In the genomic region with DNA sequence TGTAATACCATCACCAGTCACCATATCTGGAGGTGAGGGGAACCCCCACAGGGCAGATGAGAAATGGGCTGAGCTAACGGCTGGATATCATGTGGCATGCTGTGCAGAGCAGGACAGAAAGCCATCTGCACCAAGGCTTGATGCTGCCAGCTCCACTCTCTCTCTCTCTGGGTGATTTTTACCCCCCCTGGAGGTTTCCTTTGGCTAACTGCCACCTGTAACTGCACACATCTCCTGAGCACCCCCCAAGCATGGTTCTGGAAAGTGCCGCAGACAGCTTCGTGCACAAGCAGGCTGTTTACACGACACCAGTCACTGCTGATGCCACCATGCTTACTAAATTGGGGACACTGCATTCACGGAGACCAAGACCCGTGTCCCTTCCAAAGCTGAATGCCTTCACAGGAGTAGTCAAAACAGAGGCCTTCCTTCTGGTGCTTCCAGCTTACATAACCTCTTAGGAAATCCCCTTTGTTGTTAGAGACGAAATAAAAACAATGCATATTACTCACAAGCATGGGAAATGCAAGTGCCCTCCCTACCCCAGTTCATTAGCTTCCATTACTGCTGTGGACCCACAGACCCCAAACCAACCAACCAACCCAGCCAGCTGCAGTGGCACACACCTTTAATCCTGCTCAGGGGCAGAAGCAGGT, we compare ENCODE assay signal across 12 mouse cellular contexts. TPM values are rescaled to one million over a fixed set of nuclear protein-coding genes. Genes with fewer than 3 reads are reported as not detected.
DNase-seq lines count a peak whose midpoint lies in the region; ATAC-seq and TF ChIP-seq lines count a peak whose summit lies in the region.
"Had no signal": no experiment of that assay in that cellular context is flagged by ENCODE, and none has a peak within 500 bp of the region (broad histone marks: within the 10 kb centered on the region; RNA-seq: fewer than 3 reads in every experiment).

No protein-coding gene starts in this region.

- peak; percentile 18 for DNase-seq in hindbrain, postnatal 0 days (ENCODE audit: low spot score)
- DNase-seq in adipocyte (ENCODE audit: low spot score) = peak; percentile 26
- no peak for DNase-seq in urinary bladder, postnatal 4 days (ENCODE audit: low spot score in 2 of 2)
- DNase-seq in urinary bladder, postnatal 25 days (ENCODE audit: low spot score) = no peak
- DNase-seq in left cerebral cortex, adult 8-10 months (ENCODE audit: low spot score in 2 of 2) = no peak

- no peak overlapping the region for H3K27ac ChIP-seq in hindbrain, postnatal 0 days
- no peak overlapping the region for H3K27ac ChIP-seq in hindbrain, embryonic 12.5 days
- H3K27ac ChIP-seq in heart, embryonic 15.5 days = peak overlapping the region; percentile 29
- H3K27ac ChIP-seq: stomach, embryonic 15.5 days had no signal

- H3K9me3 ChIP-seq in hindbrain, postnatal 0 days (ENCODE audit: low read length) = no peaks in the 10 kb centered on the region
- H3K9me3 ChIP-seq in hindbrain, embryonic 12.5 days (replicated peaks) = no peaks in the 10 kb centered on the region
- no peaks in the 10 kb centered on the region for H3K9me3 ChIP-seq in heart, embryonic 15.5 days (replicated peaks)
- H3K9me3 ChIP-seq: G1E; stomach, embryonic 15.5 days had no signal

- WGBS in hindbrain, postnatal 0 days = 49% methylated on average over 7 of the region's 7 CpGs
- 55% methylated on average over 7 of the region's 7 CpGs for whole genome bisulfite sequencing in hindbrain, embryonic 12.5 days
- WGBS in heart, embryonic 15.5 days = 31% methylated on average over 7 of the region's 7 CpGs

- no peak overlapping the region for H3K4me2 ChIP-seq in hindbrain, postnatal 0 days (ENCODE audit: low read depth, low read length)
- no peak overlapping the region for H3K4me2 ChIP-seq in hindbrain, embryonic 12.5 days (replicated peaks)
- H3K4me2 ChIP-seq in heart, embryonic 15.5 days = no peak overlapping the region
- H3K4me2 ChIP-seq: stomach, embryonic 15.5 days had no signal

- no peaks in the 10 kb centered on the region for H3K27me3 ChIP-seq in hindbrain, postnatal 0 days (ENCODE audit: insufficient read depth, low read length)
- H3K27me3 ChIP-seq in hindbrain, embryonic 12.5 days = no peaks in the 10 kb centered on the region
- no peaks in the 10 kb centered on the region for H3K27me3 ChIP-seq in heart, embryonic 15.5 days
- H3K27me3 ChIP-seq: megakaryocyte, embryonic 14.5 days; stomach, embryonic 15.5 days had no signal

- no peaks in the 10 kb centered on the region for H3K4me1 ChIP-seq in hindbrain, postnatal 0 days (ENCODE audit: insufficient read depth, low read length)
- H3K4me1 ChIP-seq in hindbrain, embryonic 12.5 days = peaks cover 12% of the 10 kb centered on the region
- H3K4me1 ChIP-seq in heart, embryonic 15.5 days (replicated peaks) = peaks cover 26% of the 10 kb centered on the region
- H3K4me1 ChIP-seq: stomach, embryonic 15.5 days had no signal

- no peaks in the 10 kb centered on the region for H3K36me3 ChIP-seq in hindbrain, postnatal 0 days (ENCODE audit: insufficient read depth, low read length)
- H3K36me3 ChIP-seq in hindbrain, embryonic 12.5 days = 0 out of 2 replicates have a peak, but pooled peaks cover under 1% of the 10 kb centered on the region
- peaks cover 7% of the 10 kb centered on the region; the same call in 1 of the 2 replicates for H3K36me3 ChIP-seq in heart, embryonic 15.5 days
- H3K36me3 ChIP-seq: G1E had no signal

- H3K4me3 ChIP-seq in hindbrain, postnatal 0 days (ENCODE audit: low read length) = no peak overlapping the region
- H3K4me3 ChIP-seq in hindbrain, embryonic 12.5 days = no peak overlapping the region
- H3K4me3 ChIP-seq in heart, embryonic 15.5 days = no peak overlapping the region
- H3K4me3 ChIP-seq: megakaryocyte, embryonic 14.5 days; stomach, embryonic 15.5 days had no signal

- ATAC-seq in hindbrain, postnatal 0 days = peak; percentile 44
- no peak for ATAC-seq in hindbrain, embryonic 12.5 days (ENCODE audit: low FRiP score)
- peak; percentile 58 for ATAC-seq in heart, embryonic 15.5 days (replicated peaks; ENCODE audit: insufficient number of reproducible peaks, insufficient read depth, low FRiP score, low read depth)
- ATAC-seq in neutrophil, adult 5-6 weeks (ENCODE audit: extremely low read depth, insufficient number of reproducible peaks, low FRiP score, poor library complexity, severe bottlenecking) = peak; percentile 27; the same call in 1 of the 2 replicates
- ATAC-seq: intestine, embryonic 16.5 days had no signal

- no peak overlapping the region for H3K9ac ChIP-seq in hindbrain, postnatal 0 days (replicated peaks; ENCODE audit: low read length)
- H3K9ac ChIP-seq in hindbrain, embryonic 12.5 days = no peak overlapping the region
- H3K9ac ChIP-seq in heart, embryonic 15.5 days = no peak overlapping the region
- H3K9ac ChIP-seq: stomach, embryonic 15.5 days had no signal

- TF ChIP-seq CTCF in hindbrain, postnatal 0 days (IDR thresholded peaks at IDR 0.05; ENCODE audit: low read depth) = no peak

RNA-seq across cellular contexts. Expression of gene Efhc1, which starts 44.0 kb away (rescaled TPM):
- 2.7 and 8.1 TPM in 2 replicates for total RNA-seq in hindbrain, postnatal 0 days (2014; rRNA removed)
- polyA plus RNA-seq in hindbrain, postnatal 0 days (2015; fragmentation: Nextera tagmentation; extraction: Ambion mirVana) = 3.4 and 3.9 TPM in 2 replicates
- polyA plus RNA-seq in hindbrain, embryonic 12.5 days (2016; fragmentation: Nextera tagmentation; extraction: Ambion mirVana) = 4.4 and 4.5 TPM in 2 replicates
- 1.6 and 2.0 TPM in 2 replicates for polyA plus RNA-seq in heart, embryonic 15.5 days (2015; fragmentation: Nextera tagmentation; extraction: Ambion mirVana)
- 0.47 TPM in 1 of 2 replicates, not detected in the other for total RNA-seq in neutrophil, adult 5-6 weeks (2017)
- total RNA-seq in left cerebral cortex, adult 8-10 months (2022) = 1 to 10 TPM; 1.2 to 2.5 (median 2.3) TPM
- total RNA-seq: G1E had no signal
- polyA plus RNA-seq: G1E had no signal

Comparison
In these comparisons a context has a peak if more than half of its experiments do, and no peak if none do; other contexts are left out.
1. DNase-seq: peak in hindbrain, postnatal 0 days (single experiment) and adipocyte (single experiment); none in urinary bladder, postnatal 4 days (0 of 2), urinary bladder, postnatal 25 days (single experiment) and left cerebral cortex, adult 8-10 months (0 of 2).